Mouse (Mus musculus): ENCODE measurements around the gene Trub1.
A peak's percentile ranks its signal among the peaks of the same experiment; 100 is the strongest.

Gene Trub1

GRCm38 (mm10) chr19:57498110-57498743, 45.5 kb downstream of the Trub1 start:
- Histone ChIP-seq H3K36me3 (ENCODE audit: control insufficient read depth, insufficient read depth, low read length, poor library complexity, severe bottlenecking) (no peaks in the 10 kb centered on the region), H3K27me3 (ENCODE audit: control insufficient read depth, insufficient read depth, low read length, poor library complexity, severe bottlenecking) (no peaks in the 10 kb centered on the region)
- DNase-seq (ENCODE audit: low read depth, low spot score), result no peak

- Histone ChIP-seq H3K27me3 (ENCODE audit: control insufficient read depth, insufficient read depth, low read length, poor library complexity, severe bottlenecking) (no peaks in the 10 kb centered on the region), H3K36me3 (ENCODE audit: control insufficient read depth, insufficient read depth, low read length, poor library complexity, severe bottlenecking) (no peaks in the 10 kb centered on the region)
- DNase-seq (ENCODE audit: low read depth, low spot score), result no peak
These were observed 46.2 kb downstream of the Trub1 start for GRCm38 (mm10) chr19:57498884-57499410.

- no peaks in the 10 kb centered on the region for H3K36me3 ChIP-seq (ENCODE audit: control insufficient read depth, insufficient read depth, low read length, poor library complexity, severe bottlenecking)
- DNase-seq (ENCODE audit: low read depth, low spot score), result no peak
- no peaks in the 10 kb centered on the region for H3K27me3 ChIP-seq (ENCODE audit: control insufficient read depth, insufficient read depth, low read length, poor library complexity, severe bottlenecking)
These were observed 47.5 kb downstream of the Trub1 start for GRCm38 (mm10) chr19:57500254-57500653.

GRCm38 (mm10) chr19:57503144-57503543, 50.4 kb downstream of the Trub1 start:
- DNase-seq (ENCODE audit: low read depth, low spot score), result no peak
- H3K27me3 ChIP-seq (ENCODE audit: control insufficient read depth, insufficient read depth, low read length, poor library complexity, severe bottlenecking), result no peaks in the 10 kb centered on the region
- no peaks in the 10 kb centered on the region for H3K36me3 ChIP-seq (ENCODE audit: control insufficient read depth, insufficient read depth, low read length, poor library complexity, severe bottlenecking)

GRCm38 (mm10) chr19:57505048-57505932, 52.6 kb downstream of the Trub1 start:
- no peaks in the 10 kb centered on the region for H3K27me3 ChIP-seq (ENCODE audit: control insufficient read depth, insufficient read depth, low read length, poor library complexity, severe bottlenecking)
- no peaks in the 10 kb centered on the region for H3K36me3 ChIP-seq (ENCODE audit: control insufficient read depth, insufficient read depth, low read length, poor library complexity, severe bottlenecking)
- DNase-seq (ENCODE audit: low read depth, low spot score), result no peak

- no peak for DNase-seq (ENCODE audit: low read depth, low spot score)
- H3K36me3 ChIP-seq (ENCODE audit: control insufficient read depth, insufficient read depth, low read length, poor library complexity, severe bottlenecking), result no peaks in the 10 kb centered on the region
- H3K27me3 ChIP-seq (ENCODE audit: control insufficient read depth, insufficient read depth, low read length, poor library complexity, severe bottlenecking), result no peaks in the 10 kb centered on the region
These were observed 53.9 kb downstream of the Trub1 start for GRCm38 (mm10) chr19:57506591-57506990.

- no peak for DNase-seq (ENCODE audit: low read depth, low spot score)
- Histone ChIP-seq H3K27me3 (ENCODE audit: control insufficient read depth, insufficient read depth, low read length, poor library complexity, severe bottlenecking) (no peaks in the 10 kb centered on the region), H3K36me3 (ENCODE audit: control insufficient read depth, insufficient read depth, low read length, poor library complexity, severe bottlenecking) (no peaks in the 10 kb centered on the region)
These were observed 55.6 kb downstream of the Trub1 start for GRCm38 (mm10) chr19:57508261-57508788.

- H3K27me3 ChIP-seq (ENCODE audit: control insufficient read depth, insufficient read depth, low read length, poor library complexity, severe bottlenecking), result no peaks in the 10 kb centered on the region
- DNase-seq (ENCODE audit: low read depth, low spot score), result peak; percentile 3
- H3K36me3 ChIP-seq (ENCODE audit: control insufficient read depth, insufficient read depth, low read length, poor library complexity, severe bottlenecking), result no peaks in the 10 kb centered on the region
These were observed 57.1 kb downstream of the Trub1 start for GRCm38 (mm10) chr19:57509758-57510319.

GRCm38 (mm10) chr19:57510836-57511235, 58.1 kb downstream of the Trub1 start:
- no peaks in the 10 kb centered on the region for H3K27me3 ChIP-seq (ENCODE audit: control insufficient read depth, insufficient read depth, low read length, poor library complexity, severe bottlenecking)
- no peak for DNase-seq (ENCODE audit: low read depth, low spot score)
- no peaks in the 10 kb centered on the region for H3K36me3 ChIP-seq (ENCODE audit: control insufficient read depth, insufficient read depth, low read length, poor library complexity, severe bottlenecking)

GRCm38 (mm10) chr19:57513123-57513522, 60.4 kb downstream of the Trub1 start:
- no peaks in the 10 kb centered on the region for H3K36me3 ChIP-seq (ENCODE audit: control insufficient read depth, insufficient read depth, low read length, poor library complexity, severe bottlenecking)
- H3K27me3 ChIP-seq (ENCODE audit: control insufficient read depth, insufficient read depth, low read length, poor library complexity, severe bottlenecking), result no peaks in the 10 kb centered on the region
- DNase-seq (ENCODE audit: low read depth, low spot score), result no peak

- no peaks in the 10 kb centered on the region for H3K27me3 ChIP-seq (ENCODE audit: control insufficient read depth, insufficient read depth, low read length, poor library complexity, severe bottlenecking)
- peak; percentile 35 for DNase-seq (ENCODE audit: low read depth, low spot score)
- H3K36me3 ChIP-seq (ENCODE audit: control insufficient read depth, insufficient read depth, low read length, poor library complexity, severe bottlenecking), result no peaks in the 10 kb centered on the region
These were observed 69.0 kb downstream of the Trub1 start for GRCm38 (mm10) chr19:57521721-57522120.

GRCm38 (mm10) chr19:57523363-57523762, 70.7 kb downstream of the Trub1 start:
- DNase-seq (ENCODE audit: low read depth, low spot score), result no peak
- Histone ChIP-seq H3K36me3 (ENCODE audit: control insufficient read depth, insufficient read depth, low read length, poor library complexity, severe bottlenecking) (no peaks in the 10 kb centered on the region), H3K27me3 (ENCODE audit: control insufficient read depth, insufficient read depth, low read length, poor library complexity, severe bottlenecking) (no peaks in the 10 kb centered on the region)

- H3K36me3 ChIP-seq (ENCODE audit: control insufficient read depth, insufficient read depth, low read length, poor library complexity, severe bottlenecking), result no peaks in the 10 kb centered on the region
- DNase-seq (ENCODE audit: low read depth, low spot score), result no peak
- no peaks in the 10 kb centered on the region for H3K27me3 ChIP-seq (ENCODE audit: control insufficient read depth, insufficient read depth, low read length, poor library complexity, severe bottlenecking)
These were observed 73.0 kb downstream of the Trub1 start for GRCm38 (mm10) chr19:57525693-57526092.

GRCm38 (mm10) chr19:57530212-57530611, 77.5 kb downstream of the Trub1 start:
- Histone ChIP-seq H3K36me3 (ENCODE audit: control insufficient read depth, insufficient read depth, low read length, poor library complexity, severe bottlenecking) (no peaks in the 10 kb centered on the region), H3K27me3 (ENCODE audit: control insufficient read depth, insufficient read depth, low read length, poor library complexity, severe bottlenecking) (no peaks in the 10 kb centered on the region)
- no peak for DNase-seq (ENCODE audit: low read depth, low spot score)

- DNase-seq (ENCODE audit: low read depth, low spot score), result no peak
- H3K36me3 ChIP-seq (ENCODE audit: control insufficient read depth, insufficient read depth, low read length, poor library complexity, severe bottlenecking), result no peaks in the 10 kb centered on the region
These were observed 81.5 kb downstream of the Trub1 start for GRCm38 (mm10) chr19:57534262-57534661.

More at GRCm38 (mm10) chr19:57534262-57534661, 81.5 kb downstream of the Trub1 start:
- no peaks in the 10 kb centered on the region for H3K27me3 ChIP-seq (ENCODE audit: control insufficient read depth, insufficient read depth, low read length, poor library complexity, severe bottlenecking)

Measured in splenic B cell, adult 2 months (primary cell).